Mouse (Mus musculus): ENCODE results near the gene Sppl3. TPM values are rescaled to one million over a fixed set of nuclear protein-coding genes. Genes with fewer than 3 reads are reported as not detected.

Sppl3 gene
- total and polyA plus RNA-seq, 3 experiments, result 14.3 to 29.2 (median 14.9) TPM

- dilution Hi-C loops (cut with MboI; ENCODE audit: extremely low pct_ligation_motif_present, extremely low pct_unique_long_range_greater_than_20kb, low sequenced_read_pairs), result no loop called here
- Histone ChIP-seq H3K9me3 (replicated peaks; ENCODE audit: low read length) (no peaks in the 10 kb centered on the region), H3K36me3 (replicated peaks in 1 of 2; ENCODE audit: control insufficient read depth in 1 of 2, insufficient read depth in 1 of 2, low read length in 1 of 2) (peaks cover 34 to 76% of the 10 kb centered on the region in 2 experiments), H3K27ac (ENCODE audit: insufficient read depth, low read depth) (no peak overlapping the region), H3K27me3 (replicated peaks) (no peaks in the 10 kb centered on the region), H3K9ac (ENCODE audit: insufficient read depth, low read depth) (no peak overlapping the region), H3K4me1 (ENCODE audit: control insufficient read depth in 1 of 2, insufficient read depth in 2 of 2) (0 out of 4 replicates have a peak, but pooled peaks cover 0 to 2% of the 10 kb centered on the region in 2 experiments), H3K79me2 (replicated peaks; ENCODE audit: control insufficient read depth, extremely low read depth, insufficient read depth, poor library complexity, severe bottlenecking) (no peaks in the 10 kb centered on the region), H3K4me2 (ENCODE audit: insufficient read depth, low read depth, poor library complexity, severe bottlenecking) (no peak overlapping the region), H3K4me3 (replicated peaks in 1 of 3; ENCODE audit: low read depth in 2 of 3, low read length in 2 of 3, poor library complexity in 1 of 3) (no peak overlapping the region)
- no peak for DNase-seq (ENCODE audit: extremely low read depth)
- in situ Hi-C loops (cut with MboI; ENCODE audit: low pct_ligation_motif_present, low pct_unique_long_range_greater_than_20kb, low sequenced_read_pairs), result no loop called here
- TF ChIP-seq BHLHE40 (IDR thresholded peaks at IDR 0.05; ENCODE audit: low read depth, low read length), result no peak
- TF ChIP-seq POLR2A (IDR thresholded peaks at IDR 0.05; ENCODE audit: low read depth, low read length), result no peak
- no peak for TF ChIP-seq IRF4 (IDR thresholded peaks at IDR 0.05; ENCODE audit: low read depth, low read length)
- TF ChIP-seq GABPA (IDR thresholded peaks at IDR 0.05; ENCODE audit: insufficient replicate concordance, low read depth, low read length), result no peak
- TF ChIP-seq NRF1 (IDR thresholded peaks at IDR 0.05; ENCODE audit: low read depth, low read length), result no peak
- no peak for TF ChIP-seq POLR2AphosphoS2 (IDR thresholded peaks at IDR 0.05; ENCODE audit: low read depth, low read length)
- no peak for TF ChIP-seq RCOR1 (conservative IDR thresholded peaks at IDR 0.05; ENCODE audit: low read depth, low read length)
Measured at GRCm38 (mm10) chr5:115111156-115111555, 100.2 kb downstream of the Sppl3 start.

DNA sequence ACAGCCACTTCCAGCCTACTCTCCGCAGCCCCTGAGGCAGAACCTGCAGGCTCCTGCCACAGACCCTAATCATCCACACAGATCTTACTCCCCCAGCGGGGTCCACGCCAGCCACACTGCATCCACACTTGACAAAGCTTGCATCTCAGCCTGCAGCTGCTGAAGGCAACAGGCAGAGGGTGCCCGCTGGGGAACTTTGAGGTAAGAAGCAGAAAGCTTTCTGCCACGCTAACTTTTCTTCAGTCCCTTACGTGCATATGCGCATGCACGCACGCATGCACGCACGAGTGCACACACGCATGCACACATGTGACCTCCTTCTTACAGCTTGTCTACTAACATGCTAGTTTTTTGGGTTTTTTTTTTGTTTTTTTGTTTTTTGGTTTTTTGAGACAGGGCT is 102.3 kb downstream of the Sppl3 start:
- dilution Hi-C loops (cut with MboI; ENCODE audit: extremely low pct_ligation_motif_present, extremely low pct_unique_long_range_greater_than_20kb, low sequenced_read_pairs) (no loop called here), in situ Hi-C loops (cut with MboI; ENCODE audit: low pct_ligation_motif_present, low pct_unique_long_range_greater_than_20kb, low sequenced_read_pairs) (no loop called here)
- Histone ChIP-seq H3K79me2 (replicated peaks; ENCODE audit: control insufficient read depth, extremely low read depth, insufficient read depth, poor library complexity, severe bottlenecking) (no peaks in the 10 kb centered on the region; the same call in 1 of the 2 replicates), H3K36me3 (replicated peaks in 1 of 2; ENCODE audit: control insufficient read depth in 1 of 2, insufficient read depth in 1 of 2, low read length in 1 of 2) (peaks cover 48 to 81% of the 10 kb centered on the region in 2 experiments), H3K4me3 (replicated peaks in 1 of 3; ENCODE audit: low read depth in 2 of 3, low read length in 2 of 3, poor library complexity in 1 of 3) (no peak overlapping the region), H3K27me3 (replicated peaks) (no peaks in the 10 kb centered on the region), H3K9ac (ENCODE audit: insufficient read depth, low read depth) (no peak overlapping the region), H3K4me1 (ENCODE audit: control insufficient read depth in 1 of 2, insufficient read depth in 2 of 2) (peaks cover 3 to 10% of the 10 kb centered on the region in 2 experiments; a peak in 2 of 4 replicates), H3K9me3 (replicated peaks; ENCODE audit: low read length) (peaks cover 3% of the 10 kb centered on the region), H3K4me2 (ENCODE audit: insufficient read depth, low read depth, poor library complexity, severe bottlenecking) (no peak overlapping the region), H3K27ac (ENCODE audit: insufficient read depth, low read depth) (no peak overlapping the region)
- TF ChIP-seq JUN (IDR thresholded peaks at IDR 0.05; ENCODE audit: insufficient read depth, low read depth, low read length) (no peak), JUND (conservative IDR thresholded peaks at IDR 0.05; ENCODE audit: low read depth, low read length) (no peak), EP300 (IDR thresholded peaks at IDR 0.05; ENCODE audit: low read length) (no peak), ELF1 (IDR thresholded peaks at IDR 0.05; ENCODE audit: low read depth, low read length) (no peak), ZC3H11A (IDR thresholded peaks at IDR 0.05; ENCODE audit: low read depth, low read length) (no peak), GABPA (IDR thresholded peaks at IDR 0.05; ENCODE audit: insufficient replicate concordance, low read depth, low read length) (no peak), IRF4 (IDR thresholded peaks at IDR 0.05; ENCODE audit: low read depth, low read length) (no peak), NELFE (IDR thresholded peaks at IDR 0.05; ENCODE audit: low read depth, low read length) (no peak), PAX5 (IDR thresholded peaks at IDR 0.05; ENCODE audit: low read length) (no peak)
- DNase-seq (ENCODE audit: extremely low read depth), result no peak

GRCm38 (mm10) chr5:115114501-115114900 is 103.6 kb downstream of the Sppl3 start:
- H3K9ac ChIP-seq (ENCODE audit: insufficient read depth, low read depth), result no peak overlapping the region
- peaks cover 48 to 74% of the 10 kb centered on the region in 2 experiments for H3K36me3 ChIP-seq (replicated peaks in 1 of 2; ENCODE audit: control insufficient read depth in 1 of 2, insufficient read depth in 1 of 2, low read length in 1 of 2)
- in situ Hi-C loops (cut with MboI; ENCODE audit: low pct_ligation_motif_present, low pct_unique_long_range_greater_than_20kb, low sequenced_read_pairs) (no loop called here), dilution Hi-C loops (cut with MboI; ENCODE audit: extremely low pct_ligation_motif_present, extremely low pct_unique_long_range_greater_than_20kb, low sequenced_read_pairs) (no loop called here)
- H3K9me3 ChIP-seq (replicated peaks; ENCODE audit: low read length), result peaks cover 3% of the 10 kb centered on the region
- H3K4me1 ChIP-seq (ENCODE audit: control insufficient read depth in 1 of 2, insufficient read depth in 2 of 2), result peaks cover 3 to 12% of the 10 kb centered on the region in 2 experiments; a peak in 2 of 4 replicates
- H3K79me2 ChIP-seq (replicated peaks; ENCODE audit: control insufficient read depth, extremely low read depth, insufficient read depth, poor library complexity, severe bottlenecking), result no peaks in the 10 kb centered on the region; the same call in 1 of the 2 replicates
- TF ChIP-seq MEF2A (IDR thresholded peaks at IDR 0.05; ENCODE audit: borderline replicate concordance, low read depth, low read length), result no peak
- TF ChIP-seq USF2 (conservative IDR thresholded peaks at IDR 0.05; ENCODE audit: low read depth, low read length), result no peak
- no peak for TF ChIP-seq JUND (conservative IDR thresholded peaks at IDR 0.05; ENCODE audit: low read depth, low read length)
- no peak overlapping the region for H3K4me2 ChIP-seq (ENCODE audit: insufficient read depth, low read depth, poor library complexity, severe bottlenecking)
- no peak for DNase-seq (ENCODE audit: extremely low read depth)
- H3K4me3 ChIP-seq (replicated peaks in 1 of 3; ENCODE audit: low read depth in 2 of 3, low read length in 2 of 3, poor library complexity in 1 of 3), result no peak overlapping the region
- H3K27me3 ChIP-seq (replicated peaks), result no peaks in the 10 kb centered on the region
- no peak overlapping the region for H3K27ac ChIP-seq (ENCODE audit: insufficient read depth, low read depth)

All from CH12.LX (cell line).